Mouse (Mus musculus): ENCODE measurements at regions not wholly inside any gene's neighbourhood (a gene's known extent, or its start where the extent isn't known, plus 50 kb on each side); places are given as distances from the start of the nearest gene placed in this dataset.
"Not testable (repeated sequence)": the region's sequence is repeated elsewhere in the genome, so short reads cannot be mapped to it uniquely, and the experiment has no call there.

GRCm38 (mm10) chr16:12703818-12704590, 405.5 kb upstream of the Ercc4 start:
- no peak for DNase-seq

- no peak for DNase-seq
Measured at GRCm38 (mm10) chr16:12706907-12707306, 402.6 kb upstream of the Ercc4 start.

GRCm38 (mm10) chr16:12721368-12721767, 388.1 kb upstream of the Ercc4 start:
- not testable (repeated sequence) for DNase-seq

- no peak for DNase-seq
Measured at GRCm38 (mm10) chr16:12726043-12726442, 383.4 kb upstream of the Ercc4 start.

GRCm38 (mm10) chr16:12730167-12730730, 379.2 kb upstream of the Ercc4 start:
- DNase-seq, result not testable (repeated sequence)

- DNase-seq, result no peak
Measured at GRCm38 (mm10) chr16:12731588-12731987, 377.9 kb upstream of the Ercc4 start.

GRCm38 (mm10) chr16:12742472-12742871, 367.0 kb upstream of the Ercc4 start:
- no peak for DNase-seq

- no peak for DNase-seq
Measured at GRCm38 (mm10) chr16:12753181-12753580, 356.3 kb upstream of the Ercc4 start.

GRCm38 (mm10) chr16:12754361-12754760, 355.1 kb upstream of the Ercc4 start:
- DNase-seq, result no peak

- no peak for DNase-seq
Measured at GRCm38 (mm10) chr16:12758594-12758993, 350.9 kb upstream of the Ercc4 start.

GRCm38 (mm10) chr16:12764166-12764565, 345.3 kb upstream of the Ercc4 start:
- no peak for DNase-seq

GRCm38 (mm10) chr16:12764608-12765007, 344.9 kb upstream of the Ercc4 start:
- DNase-seq, result no peak

GRCm38 (mm10) chr16:12766846-12767245, 342.6 kb upstream of the Ercc4 start:
- DNase-seq, result no peak

- no peak for DNase-seq
Measured at GRCm38 (mm10) chr16:12768161-12768895, 341.2 kb upstream of the Ercc4 start.

- DNase-seq, result no peak
Measured at GRCm38 (mm10) chr16:12770482-12770881, 339.0 kb upstream of the Ercc4 start.

GRCm38 (mm10) chr16:12772535-12772934, 336.9 kb upstream of the Ercc4 start:
- DNase-seq, result no peak

GRCm38 (mm10) chr16:12775876-12776275, 333.6 kb upstream of the Ercc4 start:
- DNase-seq, result no peak

- DNase-seq, result no peak
Measured at GRCm38 (mm10) chr16:12779079-12779478, 330.4 kb upstream of the Ercc4 start.

- no peak for DNase-seq
Measured at GRCm38 (mm10) chr16:12780635-12781034, 328.8 kb upstream of the Ercc4 start.

GRCm38 (mm10) chr16:12785828-12786227, 323.7 kb upstream of the Ercc4 start:
- no peak for DNase-seq

GRCm38 (mm10) chr16:12798523-12798922, 311.0 kb upstream of the Ercc4 start:
- no peak for DNase-seq

GRCm38 (mm10) chr16:12800181-12800580, 309.3 kb upstream of the Ercc4 start:
- no peak for DNase-seq

GRCm38 (mm10) chr16:12802651-12803050, 306.8 kb upstream of the Ercc4 start:
- DNase-seq, result no peak

- DNase-seq, result no peak
Measured at GRCm38 (mm10) chr16:12807351-12807871, 302.1 kb upstream of the Ercc4 start.

Data from cerebellum, adult 9-11 months (tissue).